Mouse (Mus musculus) intestine, embryonic 14.5 days (tissue): ENCODE data around the gene Elmo1. TPM values are rescaled to one million over a fixed set of nuclear protein-coding genes. Genes with fewer than 3 reads are reported as not detected.

Source experiments
- ATAC-seq: fragments of 200-750 bp; cut with Nextera tagmentation; replicated peaks from 2 replicates; pipeline ENCODE4 v1.8.0; 2017; ENCODE audit warnings: low read depth, moderate number of reproducible peaks, moderate TSS enrichment, moderate library complexity; ENCODE audit not compliant: low FRiP score, low TSS enrichment
- DNase-seq: peaks from one replicate; pipeline ENCODE4 v3.0.0-alpha.2; 2018; ENCODE audit warnings: low spot score
- H3K27ac ChIP-seq: fragments of 300-500 bp; sonication (generic); 2 replicates; pipeline ENCODE4 v1.5.1; 2014; ENCODE audit warnings: low read depth, mild to moderate bottlenecking, control low read depth
- H3K27me3 ChIP-seq: fragments of 300-500 bp; sonication (generic); replicated peaks from 2 replicates; pipeline ENCODE4 v1.6.1; 2014; ENCODE audit warnings: low read length, control low read depth; ENCODE audit not compliant: control insufficient read depth, insufficient read depth
- H3K36me3 ChIP-seq: fragments of 300-500 bp; sonication (generic); 2 replicates; pipeline ENCODE4 v1.6.1; 2014; ENCODE audit warnings: low read length, control low read depth; ENCODE audit not compliant: control insufficient read depth, insufficient read depth
- H3K4me1 ChIP-seq: fragments of 300-500 bp; sonication (generic); replicated peaks from 2 replicates; pipeline ENCODE4 v1.6.1; 2014; ENCODE audit warnings: low read length, control low read depth, mixed read lengths; ENCODE audit not compliant: control insufficient read depth, insufficient read depth
- H3K4me2 ChIP-seq: fragments of 300-500 bp; sonication (generic); 2 replicates; pipeline ENCODE4 v1.6.1; 2014; ENCODE audit warnings: low read length
- H3K4me3 ChIP-seq: fragments of 300-500 bp; sonication (generic); 2 replicates; pipeline ENCODE4 v1.5.1; 2014; ENCODE audit warnings: low read depth, low read length, control low read depth, mixed read lengths
- H3K9ac ChIP-seq: fragments of 300-500 bp; sonication (generic); 2 replicates; pipeline ENCODE4 v1.6.1; 2014; ENCODE audit warnings: mild to moderate bottlenecking, low read length
- H3K9me3 ChIP-seq: fragments of 300-500 bp; sonication (generic); 2 replicates; pipeline ENCODE4 v1.6.1; 2016; ENCODE audit warnings: low read length, control low read depth; ENCODE audit not compliant: control insufficient read depth
- WGBS: fragments of 180-500 bp; shearing (Covaris S2); extraction: QIAGEN DNeasy Blood & Tissue Kit; methylation state at CpG from one replicate; pipeline ENCODE4 v1.1.7; 2014; 5-methylcytosine and 5-hydroxymethylcytosine counted together
- polyA plus RNA-seq: library from polyadenylated mRNA; unstranded; fragments of >200 nt; fragmentation: Nextera tagmentation; extraction: Ambion mirVana; gene quantifications from 2 replicates; pipeline ENCODE4 v1.2.1, GENCODE M21; 2014

The Elmo1 gene
- polyA plus RNA-seq, 1 experiment from 2014 or later, result 16.6 TPM

DNA sequence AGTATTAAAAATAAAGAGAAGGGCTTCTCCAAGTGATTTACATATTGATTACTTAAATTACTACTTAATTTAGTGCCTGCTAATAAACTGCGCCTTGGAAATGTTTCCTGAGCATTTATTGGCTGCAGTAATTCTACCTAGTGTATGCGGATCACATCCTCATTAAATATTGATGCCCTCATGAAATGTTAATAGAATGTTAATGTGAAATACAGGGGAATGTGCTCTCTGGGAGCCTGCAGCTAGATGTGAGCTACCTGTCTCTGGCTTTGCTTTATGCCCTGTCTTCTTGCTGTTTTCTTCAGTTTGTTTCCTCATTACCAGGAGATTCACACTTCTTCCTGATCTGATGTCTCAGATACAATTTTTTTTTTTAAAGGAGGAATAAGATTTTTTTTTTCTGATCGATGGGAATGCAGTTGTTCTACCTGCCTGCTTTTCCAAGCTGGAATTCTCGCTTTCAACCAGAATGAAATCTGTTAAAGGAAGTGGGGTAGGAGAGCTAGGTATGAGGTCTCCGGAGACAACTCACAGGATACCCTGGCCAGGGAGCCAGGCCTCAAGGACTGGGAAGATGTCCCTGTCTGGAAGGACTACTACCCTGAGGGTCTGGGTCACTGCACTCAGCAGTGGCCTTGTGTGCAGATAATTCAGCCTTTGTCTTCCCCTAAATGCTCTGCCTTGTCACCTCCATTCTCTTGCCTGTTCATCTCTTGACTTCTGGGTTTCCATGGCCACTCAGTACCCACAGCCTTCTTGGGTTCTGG lies 279.8 kb downstream of the Elmo1 start:
- H3K9me3 ChIP-seq, result no peaks in the 10 kb centered on the region
- H3K36me3 ChIP-seq, result no peaks in the 10 kb centered on the region
- ATAC-seq (no peak), DNase-seq (no peak)
- no peaks in the 10 kb centered on the region for H3K27me3 ChIP-seq
- H3K4me2 ChIP-seq, result no peak overlapping the region
- H3K9ac ChIP-seq, result no peak overlapping the region
- 93% methylated on average over 5 of the region's 5 CpGs for WGBS
- peaks cover 3% of the 10 kb centered on the region; the same call in 1 of the 2 replicates for H3K4me1 ChIP-seq
- no peak overlapping the region for H3K4me3 ChIP-seq
- no peak overlapping the region for H3K27ac ChIP-seq

GRCm38 (mm10) chr13:20371501-20371900 lies 281.1 kb downstream of the Elmo1 start:
- Histone ChIP-seq H3K27me3 (no peaks in the 10 kb centered on the region), H3K27ac (no peak overlapping the region), H3K36me3 (no peaks in the 10 kb centered on the region), H3K9me3 (no peaks in the 10 kb centered on the region), H3K9ac (no peak overlapping the region), H3K4me1 (peaks cover 3% of the 10 kb centered on the region; the same call in 1 of the 2 replicates), H3K4me2 (no peak overlapping the region), H3K4me3 (no peak overlapping the region)
- 66% methylated on average over 6 of the region's 6 CpGs for WGBS
- ATAC-seq, result no peak
- DNase-seq, result no peak

- Histone ChIP-seq H3K4me3 (no peak overlapping the region), H3K27me3 (no peaks in the 10 kb centered on the region), H3K4me2 (no peak overlapping the region), H3K9ac (no peak overlapping the region), H3K9me3 (no peaks in the 10 kb centered on the region), H3K4me1 (peaks cover 3% of the 10 kb centered on the region; the same call in 1 of the 2 replicates), H3K27ac (no peak overlapping the region), H3K36me3 (no peaks in the 10 kb centered on the region)
- 45% methylated on average over 4 of the region's 4 CpGs for WGBS
- ATAC-seq (no peak), DNase-seq (no peak)
These were observed 281.9 kb downstream of the Elmo1 start for GRCm38 (mm10) chr13:20372335-20372734.

DNA sequence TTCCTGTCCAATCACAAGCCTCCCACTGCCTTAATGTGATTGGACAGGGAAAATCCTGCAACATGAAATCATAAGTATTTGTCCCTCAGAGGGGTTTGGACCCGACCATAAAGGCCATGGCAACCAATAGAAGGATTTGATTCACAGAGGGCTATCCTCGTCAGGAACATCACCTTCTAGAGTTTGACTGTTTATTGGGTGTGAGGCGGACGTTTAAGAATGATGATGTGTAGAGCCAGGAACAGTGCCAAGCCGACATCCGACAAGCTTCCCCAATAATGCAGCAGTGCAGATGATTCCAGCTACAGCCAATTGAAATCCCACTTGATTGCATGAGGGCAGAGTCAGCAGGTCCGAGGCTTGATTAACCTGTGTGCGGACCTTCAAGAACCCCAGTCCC lies 288.5 kb downstream of the Elmo1 start:
- ATAC-seq, result no peak
- 84% methylated on average over 8 of the region's 8 CpGs for WGBS

GRCm38 (mm10) chr13:20383875-20384274 lies 293.5 kb downstream of the Elmo1 start:
- H3K27ac ChIP-seq, result no peak overlapping the region
- H3K9ac ChIP-seq, result no peak overlapping the region
- H3K4me3 ChIP-seq, result no peak overlapping the region
- no peaks in the 10 kb centered on the region for H3K27me3 ChIP-seq
- WGBS, result 69% methylated on average over 1 of the region's 1 CpGs
- ATAC-seq, result no peak
- DNase-seq, result no peak
- no peak overlapping the region for H3K4me2 ChIP-seq
- no peaks in the 10 kb centered on the region for H3K36me3 ChIP-seq
- no peaks in the 10 kb centered on the region for H3K9me3 ChIP-seq
- H3K4me1 ChIP-seq, result no peaks in the 10 kb centered on the region

More for the DNA sequence above, 288.5 kb downstream of the Elmo1 start:
- no peak overlapping the region for H3K4me3 ChIP-seq
- no peak overlapping the region for H3K9ac ChIP-seq
- H3K27me3 ChIP-seq, result no peaks in the 10 kb centered on the region
- no peaks in the 10 kb centered on the region for H3K9me3 ChIP-seq
- no peaks in the 10 kb centered on the region for H3K36me3 ChIP-seq
- no peak overlapping the region for H3K4me2 ChIP-seq
- H3K4me1 ChIP-seq, result no peaks in the 10 kb centered on the region
- no peak for DNase-seq
- H3K27ac ChIP-seq, result no peak overlapping the region

- Histone ChIP-seq H3K9me3 (no peaks in the 10 kb centered on the region), H3K27ac (no peak overlapping the region), H3K27me3 (no peaks in the 10 kb centered on the region), H3K4me2 (no peak overlapping the region), H3K4me3 (no peak overlapping the region), H3K36me3 (no peaks in the 10 kb centered on the region), H3K9ac (no peak overlapping the region), H3K4me1 (no peaks in the 10 kb centered on the region)
- ATAC-seq (no peak), DNase-seq (no peak)
- WGBS, result 80% methylated on average over 2 of the region's 2 CpGs
These were observed 294.4 kb downstream of the Elmo1 start for GRCm38 (mm10) chr13:20384846-20385245.

DNA sequence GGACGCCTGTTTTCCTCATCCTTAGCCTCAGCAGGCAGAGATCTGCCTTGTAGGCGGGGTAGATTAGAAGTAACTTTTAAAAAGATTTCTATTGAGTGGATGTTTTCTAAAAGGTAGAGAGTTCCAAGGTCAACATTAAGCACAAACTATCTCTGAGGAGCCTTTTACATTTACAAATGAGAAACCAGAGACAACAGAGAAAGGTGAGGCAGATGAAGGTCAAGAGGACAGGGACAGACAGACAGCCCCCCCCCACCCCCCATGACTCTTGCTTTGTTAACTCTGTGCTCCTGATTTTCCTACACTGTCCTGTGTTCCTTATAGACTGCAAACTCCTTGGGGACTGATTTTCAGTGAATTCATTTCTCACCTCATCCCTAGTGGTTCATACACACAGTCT lies 295.0 kb downstream of the Elmo1 start:
- 81% methylated on average over 2 of the region's 2 CpGs for WGBS

DNA sequence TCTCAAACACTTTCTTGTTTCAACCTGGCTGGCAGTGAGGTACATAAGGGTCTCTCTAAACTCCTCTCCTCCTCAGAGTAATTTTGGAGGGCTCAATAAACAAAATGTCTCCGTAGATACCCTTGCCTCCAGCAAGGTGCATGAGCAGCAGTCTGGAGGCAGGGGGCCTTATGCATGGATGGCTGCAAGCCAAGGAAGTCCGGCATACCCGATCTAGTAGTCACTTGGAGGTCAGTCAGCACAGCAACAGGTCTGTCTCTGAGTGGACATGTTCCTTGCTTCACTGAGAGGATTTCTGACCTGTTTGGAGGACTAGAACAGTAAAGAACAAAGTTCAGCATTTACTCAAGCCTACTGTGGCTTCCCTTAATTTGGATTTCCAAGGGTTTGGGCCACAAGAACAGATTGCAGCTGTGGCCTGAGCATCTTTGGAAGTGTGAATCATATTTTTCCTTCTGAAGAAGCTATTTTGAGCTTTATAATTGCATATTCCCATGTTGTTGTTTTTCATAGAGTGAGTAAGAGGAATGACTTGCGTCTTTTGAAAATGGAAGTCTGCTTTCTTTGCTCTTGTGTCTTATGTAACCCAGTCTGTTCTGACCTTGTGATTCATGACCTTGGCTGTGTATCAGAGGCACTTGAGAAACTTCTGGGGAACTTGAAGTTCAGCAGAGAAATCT lies 296.2 kb downstream of the Elmo1 start:
- no peak for DNase-seq
- 86% methylated on average over 4 of the region's 4 CpGs for WGBS
- Histone ChIP-seq H3K27me3 (no peaks in the 10 kb centered on the region), H3K9me3 (no peaks in the 10 kb centered on the region), H3K9ac (no peak overlapping the region), H3K36me3 (no peaks in the 10 kb centered on the region), H3K4me2 (no peak overlapping the region), H3K4me3 (no peak overlapping the region), H3K4me1 (no peaks in the 10 kb centered on the region), H3K27ac (no peak overlapping the region)
- no peak for ATAC-seq

More for the DNA sequence above, 295.0 kb downstream of the Elmo1 start:
- H3K4me3 ChIP-seq, result no peak overlapping the region
- H3K27ac ChIP-seq, result no peak overlapping the region
- no peaks in the 10 kb centered on the region for H3K9me3 ChIP-seq
- H3K9ac ChIP-seq, result no peak overlapping the region
- ATAC-seq (no peak), DNase-seq (no peak)
- no peaks in the 10 kb centered on the region for H3K27me3 ChIP-seq
- H3K4me2 ChIP-seq, result no peak overlapping the region
- no peaks in the 10 kb centered on the region for H3K36me3 ChIP-seq
- H3K4me1 ChIP-seq, result no peaks in the 10 kb centered on the region
